Mouse (Mus musculus): ENCODE measurements around the gene Plekhh3. TPM values are rescaled to one million over a fixed set of nuclear protein-coding genes. Genes with fewer than 3 reads are reported as not detected.

Gene Plekhh3
- polyA plus RNA-seq, 1 experiment from 2014 or later: 8.1 TPM

DNA sequence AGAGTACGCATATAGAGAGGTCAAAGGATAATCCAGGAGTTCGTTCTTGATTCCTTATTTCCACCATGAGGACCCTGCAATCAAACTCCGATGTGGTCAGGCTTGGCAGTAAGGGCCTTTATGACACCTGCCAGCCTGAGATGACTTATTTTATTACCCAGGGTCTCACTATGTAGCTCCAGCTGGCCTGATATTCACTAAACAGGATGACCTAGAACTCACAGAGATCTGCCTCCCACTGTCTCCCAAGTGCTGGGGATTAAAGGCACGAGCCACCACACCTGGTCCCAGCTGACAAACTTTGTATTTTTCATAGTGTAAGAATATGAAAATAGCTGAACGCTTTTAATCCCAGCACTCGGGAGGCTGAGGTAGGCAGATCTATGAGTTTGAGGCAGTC lies 16.0 kb downstream of the Plekhh3 start:
- H3K36me3 ChIP-seq: no peaks in the 10 kb centered on the region
- H3K9me3 ChIP-seq: no peaks in the 10 kb centered on the region
- H3K27me3 ChIP-seq: peaks cover 17% of the 10 kb centered on the region
- H3K9ac ChIP-seq (replicated peaks): 0 out of 2 replicates have a peak overlapping the region, but pooled peaks have one; percentile 7
- H3K27ac ChIP-seq: peak overlapping the region; percentile 91
- 70% methylated on average over 6 of the region's 6 CpGs for WGBS
- peaks cover 17% of the 10 kb centered on the region for H3K4me1 ChIP-seq (replicated peaks)
- H3K4me3 ChIP-seq (replicated peaks): no peak overlapping the region
- H3K4me2 ChIP-seq (replicated peaks): peak overlapping the region; percentile 68
- ATAC-seq: no peak

DNA sequence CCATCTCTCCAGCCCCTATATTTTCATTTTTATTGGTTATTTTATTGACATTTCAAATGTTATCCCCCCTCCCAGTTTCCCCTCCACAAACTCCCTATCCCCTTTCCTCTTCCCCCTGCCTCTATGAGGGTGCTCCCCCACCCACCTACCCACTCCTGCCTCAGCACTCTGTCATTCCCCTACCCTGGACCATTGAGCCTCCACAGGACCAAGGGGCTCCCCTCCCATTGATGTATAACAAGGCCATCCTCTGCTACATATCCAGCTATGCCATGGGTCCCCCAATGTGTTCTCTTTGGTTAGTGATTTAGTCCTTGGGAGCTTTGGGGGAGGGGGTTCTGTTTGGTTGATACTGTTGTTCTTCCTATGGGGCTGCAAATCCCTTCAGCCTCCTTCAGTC lies 16.5 kb downstream of the Plekhh3 start:
- H3K9me3 ChIP-seq: no peaks in the 10 kb centered on the region
- H3K4me1 ChIP-seq (replicated peaks): peaks cover 19% of the 10 kb centered on the region
- no peak overlapping the region for H3K9ac ChIP-seq (replicated peaks)
- H3K4me2 ChIP-seq (replicated peaks): no peak overlapping the region
- no peak overlapping the region for H3K4me3 ChIP-seq (replicated peaks)
- no peak for ATAC-seq
- H3K27ac ChIP-seq: no peak overlapping the region
- H3K27me3 ChIP-seq: peaks cover 17% of the 10 kb centered on the region
- H3K36me3 ChIP-seq: no peaks in the 10 kb centered on the region

DNA sequence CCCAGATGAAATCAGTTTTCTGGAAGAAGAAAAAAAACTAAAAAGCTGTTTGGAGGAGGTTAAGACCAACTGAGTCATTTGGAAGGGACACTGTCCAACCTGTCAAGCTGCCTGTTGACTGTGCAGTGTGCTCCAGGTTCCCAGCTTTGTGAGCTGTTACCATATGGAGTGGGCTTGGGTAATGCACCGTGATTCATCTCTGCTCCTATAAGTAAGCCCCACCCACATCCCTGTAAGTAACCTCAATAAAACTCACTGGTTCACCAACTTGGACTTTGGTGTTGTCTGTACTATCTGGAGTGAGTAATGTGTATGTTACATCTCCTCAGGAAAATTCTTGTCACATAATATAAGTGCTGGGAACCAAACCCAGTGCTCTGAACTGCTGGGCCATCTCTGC lies 18.3 kb downstream of the Plekhh3 start:
- Histone ChIP-seq H3K4me3 (replicated peaks) (no peak overlapping the region), H3K9me3 (no peaks in the 10 kb centered on the region), H3K9ac (replicated peaks) (no peak overlapping the region), H3K27me3 (peaks cover 5% of the 10 kb centered on the region), H3K4me1 (replicated peaks) (peaks cover 29% of the 10 kb centered on the region), H3K27ac (no peak overlapping the region), H3K4me2 (replicated peaks) (no peak overlapping the region), H3K36me3 (no peaks in the 10 kb centered on the region)
- no peak for ATAC-seq
- WGBS: 84% methylated on average over 1 of the region's 1 CpGs

DNA sequence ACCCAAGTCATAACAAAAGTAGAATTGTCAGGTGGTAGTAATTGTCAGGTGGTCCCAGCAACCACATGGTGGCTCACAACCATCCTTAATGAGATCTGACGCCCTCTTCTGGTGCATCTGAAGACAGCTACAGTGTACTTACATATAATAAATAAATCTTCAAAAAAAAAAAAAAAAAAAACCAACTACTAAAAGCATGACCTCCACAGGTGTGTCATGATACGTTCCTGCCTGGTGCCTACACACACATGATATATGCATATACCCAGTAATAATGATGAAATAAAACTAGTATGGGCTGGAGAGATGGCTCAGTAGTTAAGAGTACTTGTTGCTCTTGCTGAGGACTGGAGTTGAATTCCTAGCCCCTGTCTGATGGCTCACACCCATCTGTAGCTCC lies 20.1 kb downstream of the Plekhh3 start:
- no peak overlapping the region for H3K27ac ChIP-seq
- 46% methylated on average over 2 of the region's 2 CpGs for WGBS
- H3K9me3 ChIP-seq: no peaks in the 10 kb centered on the region
- H3K4me2 ChIP-seq (replicated peaks): no peak overlapping the region
- ATAC-seq: no peak
- no peaks in the 10 kb centered on the region for H3K36me3 ChIP-seq
- no peaks in the 10 kb centered on the region; the same call in 1 of the 2 replicates for H3K27me3 ChIP-seq
- H3K4me3 ChIP-seq (replicated peaks): no peak overlapping the region
- H3K4me1 ChIP-seq (replicated peaks): peaks cover 31% of the 10 kb centered on the region
- H3K9ac ChIP-seq (replicated peaks): no peak overlapping the region

DNA sequence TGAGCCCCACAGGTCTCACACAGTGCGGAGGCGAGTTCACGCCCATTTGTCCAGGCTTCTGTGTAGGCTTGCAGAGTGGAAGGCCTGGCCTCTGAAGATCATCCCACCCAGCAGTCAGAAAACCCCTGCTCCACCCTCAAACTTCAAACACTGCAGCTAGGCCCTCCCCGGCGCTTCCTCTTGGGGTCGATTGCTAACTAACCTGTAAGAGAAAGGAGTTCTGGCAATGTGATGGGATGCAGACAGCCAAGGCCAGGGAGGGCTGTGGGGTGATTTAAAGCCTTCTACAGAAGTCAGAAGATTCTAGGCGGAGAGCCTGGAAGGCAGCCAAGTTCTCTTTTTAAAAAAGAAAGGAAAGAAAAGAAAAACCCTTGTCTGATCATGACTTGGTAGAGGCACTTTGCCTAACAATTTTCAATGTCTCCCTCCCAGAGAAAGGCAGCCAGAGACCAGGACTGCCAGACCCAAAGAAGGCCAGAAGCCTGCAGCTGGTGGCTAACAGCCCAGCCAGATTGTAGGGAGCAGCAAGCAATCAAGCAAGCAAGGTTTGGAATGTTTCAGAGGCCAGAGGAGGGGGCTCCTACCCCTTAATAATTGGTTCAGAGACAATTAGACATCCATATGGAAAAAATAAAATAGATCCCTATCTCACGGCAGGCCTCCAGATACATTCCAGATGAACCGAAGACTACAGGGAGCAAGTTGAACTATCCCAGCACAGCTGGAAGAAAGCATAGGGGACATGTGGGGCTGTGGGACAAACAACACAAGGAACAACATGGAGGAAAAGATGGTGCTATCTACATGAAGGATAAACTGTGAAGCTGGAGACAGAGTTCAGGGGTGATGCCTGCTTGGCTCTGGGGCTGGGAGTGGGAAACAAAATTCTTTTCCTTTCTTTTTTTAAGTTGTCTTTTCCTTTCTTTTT lies 21.7 kb downstream of the Plekhh3 start:
- Histone ChIP-seq H3K4me3 (replicated peaks) (no peak overlapping the region), H3K27ac (peak overlapping the region; percentile 36), H3K9ac (replicated peaks) (no peak overlapping the region), H3K9me3 (no peaks in the 10 kb centered on the region), H3K4me2 (replicated peaks) (no peak overlapping the region), H3K36me3 (no peaks in the 10 kb centered on the region), H3K4me1 (replicated peaks) (peaks cover 20% of the 10 kb centered on the region), H3K27me3 (no peaks in the 10 kb centered on the region; the same call in 1 of the 2 replicates)
- no peak for ATAC-seq
- 63% methylated on average over 9 of the region's 9 CpGs for WGBS

DNA sequence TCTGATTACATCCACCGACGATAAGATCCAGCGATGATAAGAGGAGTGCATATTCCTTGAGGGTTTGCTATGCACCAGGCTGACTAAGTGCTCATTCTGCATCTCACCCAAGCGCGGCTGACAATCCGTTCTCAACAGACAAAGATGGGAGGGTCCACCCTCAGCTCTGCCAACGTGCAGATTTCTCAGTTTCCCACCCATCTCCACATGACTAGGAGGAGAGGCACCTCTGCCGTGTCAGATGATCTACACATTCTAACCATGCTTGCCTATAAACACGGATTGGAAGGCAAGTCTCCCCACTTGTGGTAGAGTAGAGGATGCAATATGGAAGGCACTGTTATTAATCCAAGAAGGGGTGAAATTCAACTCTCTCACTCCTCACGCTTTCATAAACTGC lies 22.4 kb downstream of the Plekhh3 start:
- 71% methylated on average over 10 of the region's 10 CpGs for WGBS
- Histone ChIP-seq H3K27ac (peak overlapping the region; percentile 36), H3K4me1 (replicated peaks) (peaks cover 24% of the 10 kb centered on the region)

DNA sequence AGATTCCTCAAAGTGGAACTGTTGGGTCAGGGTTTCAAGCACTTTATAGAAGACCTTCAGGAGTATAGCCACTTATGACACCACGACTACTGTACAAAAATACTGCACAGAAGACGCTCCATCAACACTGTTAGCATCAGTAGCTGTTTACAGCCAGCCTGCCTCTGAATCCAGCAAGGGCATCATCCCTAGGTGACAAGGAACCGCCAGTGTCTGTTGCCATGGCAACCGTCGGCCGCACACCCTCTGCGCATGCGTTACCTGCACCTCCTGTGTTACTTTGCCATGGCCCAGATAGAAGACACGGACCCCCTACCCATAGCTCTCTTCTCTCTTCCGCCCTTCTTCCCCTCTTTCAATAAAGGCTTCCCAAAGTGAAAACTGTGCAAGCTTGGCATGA lies 24.8 kb downstream of the Plekhh3 start:
- Histone ChIP-seq H3K27me3 (0 out of 2 replicates have a peak, but pooled peaks cover 3% of the 10 kb centered on the region), H3K4me3 (replicated peaks) (no peak overlapping the region), H3K4me2 (replicated peaks) (peak overlapping the region; percentile 3; the same call in 1 of the 2 replicates), H3K9ac (replicated peaks) (no peak overlapping the region), H3K4me1 (replicated peaks) (peaks cover 28% of the 10 kb centered on the region), H3K36me3 (no peaks in the 10 kb centered on the region), H3K9me3 (no peaks in the 10 kb centered on the region), H3K27ac (peak overlapping the region; percentile 69)
- 20% methylated on average over 10 of the region's 10 CpGs for WGBS
- peak; percentile 74 for ATAC-seq

More for the DNA sequence above, 22.4 kb downstream of the Plekhh3 start:
- no peaks in the 10 kb centered on the region; the same call in 1 of the 2 replicates for H3K27me3 ChIP-seq
- ATAC-seq: no peak
- H3K36me3 ChIP-seq: no peaks in the 10 kb centered on the region
- H3K4me2 ChIP-seq (replicated peaks): no peak overlapping the region
- H3K9me3 ChIP-seq: no peaks in the 10 kb centered on the region
- H3K4me3 ChIP-seq (replicated peaks): no peak overlapping the region
- H3K9ac ChIP-seq (replicated peaks): no peak overlapping the region

DNA sequence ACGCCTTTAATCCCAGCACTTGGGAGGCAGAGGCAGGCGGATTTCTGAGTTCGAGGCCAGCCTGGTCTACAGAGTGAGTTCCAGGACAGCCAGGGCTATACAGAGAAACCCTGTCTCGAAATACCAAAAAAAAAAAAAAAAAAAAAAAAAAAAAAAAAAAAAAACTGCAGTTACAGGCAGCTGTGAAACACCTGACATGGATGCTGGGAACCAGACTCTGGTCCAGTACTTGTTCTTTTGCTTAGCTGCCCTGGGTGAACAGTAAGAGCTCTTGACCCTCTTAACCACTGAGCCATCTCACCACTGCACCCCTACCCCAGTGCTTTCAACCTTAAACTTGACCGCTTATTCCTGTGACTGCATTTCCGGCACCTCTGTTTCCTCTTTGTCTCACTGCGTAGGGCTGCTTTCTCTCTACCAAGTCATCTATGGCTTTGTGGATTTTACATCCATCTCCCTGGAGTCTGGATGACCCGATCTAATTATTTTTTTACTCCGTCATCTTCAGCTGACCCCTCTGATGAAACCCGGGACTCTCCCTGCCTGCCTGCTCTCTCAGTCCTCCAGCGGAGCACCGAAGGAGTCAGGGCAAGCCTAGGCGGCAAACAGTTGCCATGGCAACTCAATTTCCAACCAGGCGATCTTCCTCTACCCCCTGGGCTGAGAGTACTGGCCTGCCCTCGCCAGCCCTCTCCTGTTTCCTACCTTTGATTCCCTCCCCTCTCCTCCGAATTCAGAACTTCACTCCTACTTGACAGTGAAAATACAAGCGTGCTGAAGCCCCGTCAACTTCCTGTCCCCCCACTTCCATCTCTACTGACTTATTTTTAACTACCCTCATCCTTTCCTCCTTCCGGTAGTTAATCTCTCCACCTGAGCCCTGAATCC lies 27.6 kb downstream of the Plekhh3 start:
- 15% methylated on average over 18 of the region's 19 CpGs for WGBS
- 0 out of 2 replicates have a peak, but pooled peaks cover 5% of the 10 kb centered on the region for H3K27me3 ChIP-seq
- peak; percentile 72 for ATAC-seq
- H3K9me3 ChIP-seq: no peaks in the 10 kb centered on the region
- no peaks in the 10 kb centered on the region for H3K36me3 ChIP-seq
- peak overlapping the region; percentile 78 for H3K27ac ChIP-seq
- H3K4me2 ChIP-seq (replicated peaks): peak overlapping the region; percentile 55
- H3K4me3 ChIP-seq (replicated peaks): peak overlapping the region; percentile 22
- H3K4me1 ChIP-seq (replicated peaks): peaks cover 27% of the 10 kb centered on the region
- H3K9ac ChIP-seq (replicated peaks): peak overlapping the region; percentile 29

DNA sequence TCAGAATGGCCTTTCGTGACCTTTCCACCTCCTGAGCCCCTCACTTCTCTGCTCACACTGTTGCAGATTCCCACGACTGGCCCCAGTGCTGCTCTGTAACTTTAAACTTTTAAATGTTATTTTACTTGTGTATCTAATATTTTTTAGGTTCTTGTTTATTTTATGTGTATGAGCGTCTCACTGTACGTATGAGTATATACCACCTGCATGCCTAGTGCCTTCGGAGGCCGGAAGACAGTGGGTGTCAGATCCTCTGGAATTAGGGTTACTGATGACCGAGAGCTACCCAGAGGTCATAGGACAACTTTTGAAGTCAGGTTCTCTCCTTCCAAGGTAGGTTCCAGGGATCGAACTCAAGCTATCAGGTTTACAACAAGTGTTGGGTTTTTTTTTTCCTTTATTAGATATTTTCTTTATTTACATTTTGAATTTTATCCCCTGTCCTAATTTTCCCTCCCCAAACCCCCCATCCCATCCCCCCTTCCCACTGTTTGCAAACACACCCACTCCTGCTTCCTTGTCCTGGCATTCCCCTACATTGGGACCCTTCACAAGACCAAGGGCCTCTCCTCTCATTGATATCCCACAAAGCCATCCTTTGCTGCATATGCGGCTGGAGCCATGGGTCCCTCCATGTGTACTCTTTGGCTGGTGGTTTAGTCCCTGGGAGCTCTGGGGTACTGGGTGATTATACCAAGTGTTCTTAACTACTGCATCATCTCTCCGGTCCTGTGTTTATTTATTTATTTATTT lies 28.8 kb downstream of the Plekhh3 start:
- peaks cover 28% of the 10 kb centered on the region for H3K4me1 ChIP-seq (replicated peaks)
- H3K4me2 ChIP-seq (replicated peaks): no peak overlapping the region
- WGBS: 89% methylated on average over 10 of the region's 10 CpGs
- no peaks in the 10 kb centered on the region for H3K9me3 ChIP-seq
- H3K36me3 ChIP-seq: no peaks in the 10 kb centered on the region
- H3K27ac ChIP-seq: no peak overlapping the region
- H3K9ac ChIP-seq (replicated peaks): no peak overlapping the region
- H3K4me3 ChIP-seq (replicated peaks): no peak overlapping the region
- H3K27me3 ChIP-seq: 0 out of 2 replicates have a peak, but pooled peaks cover 5% of the 10 kb centered on the region
- no peak for ATAC-seq

DNA sequence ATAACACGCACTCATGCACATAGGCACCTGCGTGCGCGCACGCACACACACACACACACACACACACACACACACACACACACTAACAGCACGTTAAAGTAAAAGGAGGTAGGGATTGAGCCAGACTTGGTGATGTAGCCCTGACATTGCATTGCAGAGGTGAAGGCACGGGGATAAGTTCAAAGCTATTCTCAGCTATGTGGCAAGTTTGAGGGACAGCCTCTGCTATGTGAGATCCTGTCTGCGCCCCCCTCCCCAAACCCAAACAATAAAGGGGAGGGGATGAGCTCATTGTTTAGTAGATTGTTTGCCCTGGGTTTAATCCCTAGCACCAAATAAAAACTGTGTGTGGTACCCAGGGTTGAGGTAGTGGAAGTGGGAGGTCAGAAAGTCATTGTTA lies 30.1 kb downstream of the Plekhh3 start:
- no peak overlapping the region for H3K9ac ChIP-seq (replicated peaks)
- WGBS: 77% methylated on average over 8 of the region's 8 CpGs
- peaks cover 20% of the 10 kb centered on the region for H3K4me1 ChIP-seq (replicated peaks)
- no peak overlapping the region for H3K4me3 ChIP-seq (replicated peaks)
- no peak overlapping the region for H3K4me2 ChIP-seq (replicated peaks)
- ATAC-seq: no peak
- no peaks in the 10 kb centered on the region for H3K9me3 ChIP-seq
- 0 out of 2 replicates have a peak, but pooled peaks cover 5% of the 10 kb centered on the region for H3K27me3 ChIP-seq
- no peak overlapping the region for H3K27ac ChIP-seq
- no peaks in the 10 kb centered on the region for H3K36me3 ChIP-seq

- peak overlapping the region; percentile 32 for H3K9ac ChIP-seq (replicated peaks)
- peaks cover 20% of the 10 kb centered on the region for H3K4me1 ChIP-seq (replicated peaks)
- WGBS: 51% methylated on average over 27 of the region's 27 CpGs
- H3K36me3 ChIP-seq: no peaks in the 10 kb centered on the region
- peak overlapping the region; percentile 33 for H3K4me3 ChIP-seq (replicated peaks)
- peak overlapping the region; percentile 51 for H3K4me2 ChIP-seq (replicated peaks)
- ATAC-seq: 0 out of 2 replicates have a peak, but pooled peaks have one; percentile 10
- H3K9me3 ChIP-seq: no peaks in the 10 kb centered on the region
- peak overlapping the region; percentile 36; the same call in 1 of the 2 replicates for H3K27ac ChIP-seq
- H3K27me3 ChIP-seq: 0 out of 2 replicates have a peak, but pooled peaks cover 5% of the 10 kb centered on the region
These were observed 30.9 kb downstream of the Plekhh3 start for GRCm38 (mm10) chr11:101140164-101140819.
